Mouse (Mus musculus) thymus, adult 2 months (tissue): ENCODE data around the gene Zfand3.

Source experiments
- CTCF ChIP-seq: fragments of 200-500 bp; IDR thresholded peaks from 2 replicates; pipeline ENCODE4 v1.5.1; 2012; ENCODE audit warnings: mild to moderate bottlenecking, control low read depth, low read length, moderate library complexity, borderline replicate concordance; ENCODE audit not compliant: control insufficient read depth, poor library complexity, insufficient read depth; ENCODE audit errors: extremely low read depth
- POLR2A ChIP-seq: fragments of 200-500 bp; IDR thresholded peaks from 2 replicates; pipeline ENCODE4 v1.6.1; 2012; ENCODE audit warnings: mild to moderate bottlenecking, low read length, control low read depth, moderate library complexity; ENCODE audit not compliant: control insufficient read depth, poor library complexity, insufficient read depth; ENCODE audit errors: extremely low read depth

DNA sequence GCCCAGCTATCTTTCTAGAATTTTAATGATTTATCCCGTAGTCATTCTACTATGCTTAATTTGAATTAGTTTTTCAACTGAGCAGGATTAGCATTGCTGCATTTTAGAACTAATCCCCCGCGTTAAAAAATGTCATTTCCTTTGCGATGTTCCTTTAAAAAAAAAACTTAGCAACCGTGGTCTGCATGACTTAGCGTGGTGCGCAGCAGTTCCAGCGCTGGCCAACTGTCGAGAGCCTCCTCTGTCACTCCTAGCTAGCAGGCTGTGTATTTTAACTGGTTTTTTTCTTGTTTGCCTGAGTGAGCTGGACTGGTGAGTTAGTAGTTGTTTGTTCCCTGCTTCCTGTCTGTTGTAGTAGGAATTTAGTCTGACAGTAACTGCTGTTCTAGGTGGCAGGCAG, 48.9 kb downstream of the Zfand3 start:
- no peak for TF ChIP-seq POLR2A
- TF ChIP-seq CTCF = no peak
